Mouse (Mus musculus) midbrain, postnatal 0 days (tissue): ENCODE measurements around the gene Rcc2. TPM values are rescaled to one million over a fixed set of nuclear protein-coding genes. Genes with fewer than 3 reads are reported as not detected.

Experiments used
- ATAC-seq: fragments of 200-750 bp; cut with Nextera tagmentation; 2 replicates; pipeline ENCODE4 v1.8.0; 2017; ENCODE audit warnings: moderate number of reproducible peaks, mild to moderate bottlenecking, moderate TSS enrichment, moderate library complexity; ENCODE audit not compliant: low FRiP score
- DNase-seq: peaks from one replicate; pipeline ENCODE4 v3.0.0-alpha.2; 2015; ENCODE audit warnings: low spot score
- H3K27ac ChIP-seq: fragments of 300-500 bp; sonication (generic); 2 replicates; pipeline ENCODE4 v1.5.1; 2014; ENCODE audit warnings: low read depth, mild to moderate bottlenecking, low read length, mixed read lengths
- H3K27me3 ChIP-seq: fragments of 300-500 bp; sonication (generic); 2 replicates; pipeline ENCODE4 v1.6.1; 2014; ENCODE audit warnings: low read length, control low read depth, mixed read lengths; ENCODE audit not compliant: insufficient read depth
- H3K36me3 ChIP-seq: fragments of 300-500 bp; sonication (generic); 2 replicates; pipeline ENCODE4 v1.6.1; 2014; ENCODE audit warnings: low read length, control low read depth, mixed read lengths; ENCODE audit not compliant: insufficient read depth
- H3K4me1 ChIP-seq: fragments of 300-500 bp; sonication (generic); 2 replicates; pipeline ENCODE4 v1.6.1; 2014; ENCODE audit warnings: mild to moderate bottlenecking, control low read depth, antibody characterized with exemption, low read length, mixed read lengths; ENCODE audit not compliant: insufficient read depth
- H3K4me2 ChIP-seq: fragments of 300-500 bp; sonication (generic); 2 replicates; pipeline ENCODE4 v1.6.1; 2014; ENCODE audit warnings: low read depth, mild to moderate bottlenecking, low read length, mixed read lengths; ENCODE audit not compliant: poor library complexity, severe bottlenecking
- H3K4me3 ChIP-seq: fragments of 300-500 bp; sonication (generic); 2 replicates; pipeline ENCODE4 v1.5.1; 2014; ENCODE audit warnings: low read depth, mild to moderate bottlenecking, low read length, moderate library complexity
- H3K9ac ChIP-seq: fragments of 300-500 bp; sonication (generic); replicated peaks from 2 replicates; pipeline ENCODE4 v1.6.1; 2014; ENCODE audit warnings: mild to moderate bottlenecking, low read length, moderate library complexity, mixed read lengths; ENCODE audit not compliant: poor library complexity, severe bottlenecking
- H3K9me3 ChIP-seq: fragments of 300-500 bp; sonication (generic); 2 replicates; pipeline ENCODE4 v1.6.1; 2016; ENCODE audit warnings: low read length, control low read depth
- CTCF ChIP-seq: IDR thresholded peaks from 2 replicates; pipeline ENCODE4 v1.5.1; 2016; ENCODE audit warnings: antibody characterized with exemption, mild to moderate bottlenecking
- WGBS: fragments of 180-500 bp; shearing (Covaris S2); extraction: QIAGEN DNeasy Blood & Tissue Kit; methylation state at CpG from one replicate; pipeline ENCODE4 v1.1.7; 2014; 5-methylcytosine and 5-hydroxymethylcytosine counted together
- polyA plus RNA-seq: library from polyadenylated mRNA; unstranded; fragments of >200 nt; fragmentation: Nextera tagmentation; extraction: Ambion mirVana; gene quantifications from 2 replicates; pipeline ENCODE4 v1.2.1, GENCODE M21; 2015
- total RNA-seq: library from RNA; depleted of rRNA; stranded (reverse); fragments of >200 nt; gene quantifications from 2 replicates; pipeline ENCODE4 v1.2.3, GENCODE M21; 2014

Rcc2 gene
- total and polyA plus RNA-seq, 2 experiments from 2014 or later, result 13.2 to 51.2 TPM

- 87% methylated on average over 10 of the region's 10 CpGs for WGBS
- ATAC-seq (no peak), DNase-seq (no peak)
Observed at GRCm38 (mm10) chr4:140709617-140710016, 9.3 kb downstream of the Rcc2 start.

GRCm38 (mm10) chr4:140710781-140711180 lies 10.4 kb downstream of the Rcc2 start:
- H3K9ac ChIP-seq, result no peak overlapping the region
- no peak overlapping the region for H3K4me2 ChIP-seq
- 75% methylated on average over 10 of the region's 10 CpGs for WGBS
- H3K27ac ChIP-seq, result no peak overlapping the region
- H3K9me3 ChIP-seq, result no peaks in the 10 kb centered on the region
- H3K36me3 ChIP-seq, result peaks cover 47% of the 10 kb centered on the region
- no peak for ATAC-seq
- no peak overlapping the region for H3K4me3 ChIP-seq
- H3K27me3 ChIP-seq, result no peaks in the 10 kb centered on the region
- no peak for DNase-seq
- H3K4me1 ChIP-seq, result peaks cover 5% of the 10 kb centered on the region; the same call in 1 of the 2 replicates
- TF ChIP-seq CTCF, result no peak

More at GRCm38 (mm10) chr4:140709617-140710016, 9.3 kb downstream of the Rcc2 start:
- no peak for TF ChIP-seq CTCF
- Histone ChIP-seq H3K27ac (no peak overlapping the region), H3K36me3 (peaks cover 41% of the 10 kb centered on the region), H3K9ac (no peak overlapping the region), H3K4me3 (no peak overlapping the region), H3K4me2 (no peak overlapping the region), H3K4me1 (peaks cover 5% of the 10 kb centered on the region; the same call in 1 of the 2 replicates), H3K27me3 (no peaks in the 10 kb centered on the region), H3K9me3 (no peaks in the 10 kb centered on the region)

GRCm38 (mm10) chr4:140711360-140711759 lies 11.0 kb downstream of the Rcc2 start:
- Histone ChIP-seq H3K4me3 (no peak overlapping the region), H3K9me3 (no peaks in the 10 kb centered on the region), H3K27ac (no peak overlapping the region), H3K4me2 (no peak overlapping the region), H3K27me3 (no peaks in the 10 kb centered on the region), H3K36me3 (peaks cover 52% of the 10 kb centered on the region), H3K4me1 (peaks cover 5% of the 10 kb centered on the region; the same call in 1 of the 2 replicates), H3K9ac (no peak overlapping the region)
- 73% methylated on average over 5 of the region's 5 CpGs for WGBS
- DNase-seq, result no peak
- ATAC-seq, result no peak
- no peak for TF ChIP-seq CTCF

- Histone ChIP-seq H3K9me3 (no peaks in the 10 kb centered on the region), H3K9ac (no peak overlapping the region), H3K4me3 (no peak overlapping the region), H3K27me3 (no peaks in the 10 kb centered on the region), H3K4me2 (peak overlapping the region; percentile 1; the same call in 1 of the 2 replicates), H3K27ac (peak overlapping the region; percentile 47; the same call in 1 of the 2 replicates), H3K4me1 (peaks cover 5% of the 10 kb centered on the region; the same call in 1 of the 2 replicates), H3K36me3 (peaks cover 67% of the 10 kb centered on the region)
- peak; percentile 96 for DNase-seq
- WGBS, result 22% methylated on average over 29 of the region's 29 CpGs
- peak; percentile 98 for TF ChIP-seq CTCF
- peak; percentile 88 for ATAC-seq
Observed at GRCm38 (mm10) chr4:140713480-140714365, 13.4 kb downstream of the Rcc2 start.

GRCm38 (mm10) chr4:140714586-140714985 lies 14.2 kb downstream of the Rcc2 start:
- 80% methylated on average over 5 of the region's 5 CpGs for WGBS
- TF ChIP-seq CTCF, result no peak
- Histone ChIP-seq H3K4me2 (no peak overlapping the region), H3K27me3 (no peaks in the 10 kb centered on the region), H3K27ac (0 out of 2 replicates have a peak overlapping the region, but pooled peaks have one; percentile 47), H3K4me1 (peaks cover 5% of the 10 kb centered on the region; the same call in 1 of the 2 replicates), H3K9me3 (no peaks in the 10 kb centered on the region), H3K36me3 (peaks cover 63% of the 10 kb centered on the region), H3K4me3 (no peak overlapping the region), H3K9ac (no peak overlapping the region)
- no peak for DNase-seq
- no peak for ATAC-seq

GRCm38 (mm10) chr4:140716994-140717393 lies 16.7 kb downstream of the Rcc2 start:
- Histone ChIP-seq H3K27ac (no peak overlapping the region), H3K4me1 (peaks cover 5% of the 10 kb centered on the region; the same call in 1 of the 2 replicates), H3K4me3 (no peak overlapping the region), H3K36me3 (peaks cover 67% of the 10 kb centered on the region), H3K27me3 (no peaks in the 10 kb centered on the region), H3K4me2 (no peak overlapping the region), H3K9ac (no peak overlapping the region), H3K9me3 (no peaks in the 10 kb centered on the region)
- DNase-seq (no peak), ATAC-seq (no peak)
- 95% methylated on average over 11 of the region's 11 CpGs for whole genome bisulfite sequencing
- TF ChIP-seq CTCF, result no peak
